Mouse (Mus musculus) heart, embryonic 14.5 days (tissue): Measurements from ENCODE around the gene Gm42715. TPM values are rescaled to one million over a fixed set of nuclear protein-coding genes. Genes with fewer than 3 reads are reported as not detected.
"Not testable (repeated sequence)": the region's sequence is repeated elsewhere in the genome, so short reads cannot be mapped to it uniquely, and the experiment has no call there.

ENCODE experiments used
- ATAC-seq: fragments of 200-750 bp; cut with Nextera tagmentation; 2 replicates; pipeline ENCODE4 v1.8.0; 2017; ENCODE audit warnings: low read depth, moderate TSS enrichment; ENCODE audit not compliant: insufficient number of reproducible peaks, insufficient read depth, low FRiP score
- H3K27ac ChIP-seq, 2 experiments: fragments of 200-500 bp in 1 of 2; fragments of 300-500 bp in 1 of 2; sonication (generic) in 1 of 2; replicated peaks in 1 of 2; 2 replicates each; pipeline ENCODE4 v1.5.1; 2012 to 2014; ENCODE audit warnings: low read depth in 2 of 2, low read length in 2 of 2, control low read depth in 1 of 2, mild to moderate bottlenecking in 1 of 2, mixed read lengths in 1 of 2; ENCODE audit not compliant: control insufficient read depth in 1 of 2, insufficient read depth in 1 of 2
- H3K27me3 ChIP-seq: fragments of 300-500 bp; sonication (generic); 2 replicates; pipeline ENCODE4 v1.6.1; 2014; ENCODE audit warnings: mild to moderate bottlenecking, low read length, control low read depth; ENCODE audit not compliant: control insufficient read depth, insufficient read depth
- H3K36me3 ChIP-seq: fragments of 300-500 bp; sonication (generic); 2 replicates; pipeline ENCODE4 v1.6.1; 2014; ENCODE audit warnings: mild to moderate bottlenecking, control low read depth, low read length, mixed read lengths; ENCODE audit not compliant: control insufficient read depth, insufficient read depth
- H3K4me1 ChIP-seq, 2 experiments: fragments of 200-500 bp in 1 of 2; fragments of 300-500 bp in 1 of 2; sonication (generic) in 1 of 2; 2 replicates each; pipeline ENCODE4 v1.6.1; 2012 to 2014; ENCODE audit warnings: low read length in 2 of 2, control low read depth in 1 of 2, mixed read lengths in 1 of 2; ENCODE audit not compliant: control insufficient read depth in 2 of 2, insufficient read depth in 2 of 2
- H3K4me2 ChIP-seq: fragments of 300-500 bp; sonication (generic); 2 replicates; pipeline ENCODE4 v1.6.1; 2014; ENCODE audit warnings: mild to moderate bottlenecking, low read length
- H3K4me3 ChIP-seq, 2 experiments: fragments of 200-500 bp in 1 of 2; fragments of 300-500 bp in 1 of 2; sonication (generic) in 1 of 2; 2 replicates each; pipeline ENCODE4 v1.5.1; 2012 to 2014; ENCODE audit warnings: low read length in 2 of 2, mild to moderate bottlenecking in 2 of 2, control low read depth in 1 of 2, low read depth in 1 of 2, moderate library complexity in 1 of 2; ENCODE audit not compliant: control insufficient read depth in 1 of 2, insufficient read depth in 1 of 2
- H3K9ac ChIP-seq: fragments of 300-500 bp; sonication (generic); 2 replicates; pipeline ENCODE4 v1.6.1; 2014; ENCODE audit warnings: mild to moderate bottlenecking, low read length
- H3K9me3 ChIP-seq: fragments of 300-500 bp; sonication (generic); 2 replicates; pipeline ENCODE4 v1.6.1; 2016; ENCODE audit warnings: low read length, control low read depth; ENCODE audit not compliant: control insufficient read depth
- WGBS: fragments of 180-500 bp; shearing (Covaris S2); extraction: QIAGEN DNeasy Blood & Tissue Kit; methylation state at CpG from one replicate; pipeline ENCODE4 v1.1.7; 2014; 5-methylcytosine and 5-hydroxymethylcytosine counted together
- polyA plus RNA-seq: library from polyadenylated mRNA; unstranded; fragments of >200 nt; fragmentation: Nextera tagmentation; extraction: Ambion mirVana; gene quantifications from 2 replicates; pipeline ENCODE4 v1.2.1, GENCODE M21; 2014

Gm42715 gene
- polyA plus RNA-seq, 1 experiment from 2014 or later: 11.3 TPM

DNA sequence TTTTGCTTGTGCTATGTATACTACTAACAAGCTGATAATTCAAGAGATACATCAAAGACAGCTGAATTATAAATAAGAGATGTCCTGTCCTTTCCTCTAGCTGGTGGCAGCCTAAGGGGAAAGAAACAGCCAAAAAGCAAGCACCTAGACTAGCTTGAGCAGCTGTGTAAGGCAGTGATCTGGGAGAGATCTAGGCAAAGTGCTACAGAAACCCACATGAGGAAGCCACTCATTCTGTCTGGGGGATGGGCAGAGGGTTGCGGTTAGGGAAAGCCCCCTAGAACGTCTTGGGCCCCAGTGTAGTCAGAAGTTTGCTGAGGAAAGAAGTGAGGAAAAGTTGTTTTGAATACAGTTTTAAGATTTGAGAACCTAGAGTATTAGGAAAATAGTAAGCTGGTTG, 39.1 kb upstream of the Gm42715 start:
- H3K36me3 ChIP-seq: peaks cover 66% of the 10 kb centered on the region
- H3K9me3 ChIP-seq: no peaks in the 10 kb centered on the region
- WGBS: 63% methylated on average over 2 of the region's 2 CpGs
- peak overlapping the region; percentile 97 for H3K9ac ChIP-seq
- H3K4me3 ChIP-seq: peak overlapping the region; percentile 99
- H3K4me2 ChIP-seq: peak overlapping the region; percentile 88
- H3K27ac ChIP-seq: no peak overlapping the region
- no peaks in the 10 kb centered on the region for H3K27me3 ChIP-seq
- ATAC-seq: no peak
- H3K4me1 ChIP-seq: peaks cover 3 to 22% of the 10 kb centered on the region in 2 experiments; a peak in 3 of 4 replicates

DNA sequence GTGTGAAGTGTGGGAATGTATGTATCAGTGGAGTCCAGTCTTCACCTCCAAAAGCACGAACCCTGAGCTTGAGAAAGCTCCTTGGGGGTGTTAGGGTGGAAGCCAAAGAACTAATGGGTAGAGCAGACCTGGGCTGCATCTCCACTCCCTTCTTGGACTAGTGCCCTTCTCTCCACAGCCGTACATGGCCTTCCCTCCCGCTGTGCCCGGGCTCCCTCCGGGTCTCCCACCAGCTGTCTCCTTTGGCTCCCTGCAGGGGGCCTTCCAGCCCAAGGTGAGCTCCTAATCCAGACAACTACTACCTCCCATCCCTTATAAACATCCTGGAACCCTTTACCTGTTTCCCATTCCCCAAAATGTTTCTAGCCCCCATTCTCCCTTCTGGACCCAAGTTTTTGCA, 34.0 kb upstream of the Gm42715 start:
- ATAC-seq: no peak
- H3K9ac ChIP-seq: no peak overlapping the region
- peaks cover 97% of the 10 kb centered on the region for H3K36me3 ChIP-seq
- 72% methylated on average over 5 of the region's 5 CpGs for WGBS
- H3K27ac ChIP-seq: no peak overlapping the region
- H3K9me3 ChIP-seq: no peaks in the 10 kb centered on the region
- no peak overlapping the region for H3K4me2 ChIP-seq
- H3K27me3 ChIP-seq: no peaks in the 10 kb centered on the region
- H3K4me1 ChIP-seq: peaks cover 0 to 5% of the 10 kb centered on the region in 2 experiments; a peak in 2 of 4 replicates
- H3K4me3 ChIP-seq: no peak overlapping the region

DNA sequence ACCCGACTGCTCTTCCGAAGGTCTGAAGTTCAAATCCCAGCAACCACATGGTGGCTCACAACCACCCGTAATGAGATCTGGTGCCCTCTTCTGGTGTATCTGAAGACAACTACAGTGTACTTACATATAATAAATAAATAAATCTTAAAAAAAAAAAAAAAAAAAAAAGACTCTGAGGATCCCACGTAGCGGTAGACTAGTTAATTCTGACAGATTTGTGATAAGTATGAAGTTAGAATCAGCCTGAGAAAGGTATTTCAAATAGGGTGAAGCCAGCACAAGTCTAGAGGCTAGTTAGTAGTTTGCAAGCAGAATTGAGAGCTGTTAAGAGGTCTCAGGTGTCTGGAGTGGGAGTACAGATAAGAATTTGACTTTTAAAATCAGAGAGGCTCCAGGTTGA, 31.0 kb upstream of the Gm42715 start:
- H3K27me3 ChIP-seq: not testable (repeated sequence)
- 83% methylated on average over 4 of the region's 5 CpGs for WGBS

DNA sequence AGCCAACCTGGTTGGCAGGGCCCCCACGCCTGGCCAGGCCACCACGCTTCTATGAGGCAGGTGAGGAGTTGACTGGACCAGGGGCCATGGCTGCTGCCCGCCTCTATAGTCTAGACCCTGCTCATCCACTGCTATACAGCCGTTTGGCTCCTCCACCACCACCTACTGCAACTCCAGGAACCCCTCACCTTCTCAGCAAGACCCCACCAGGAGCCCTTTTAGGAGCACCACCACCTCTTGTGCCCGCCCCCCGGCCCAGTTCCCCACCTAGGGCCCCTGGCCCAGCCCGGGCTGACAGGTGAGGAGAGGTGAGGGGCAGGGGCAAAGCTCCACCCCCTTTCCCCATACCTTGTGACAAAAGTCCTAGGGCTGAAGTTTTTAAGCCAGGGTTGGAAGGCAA, 29.4 kb upstream of the Gm42715 start:
- Histone ChIP-seq H3K27ac (no peak overlapping the region), H3K4me3 (no peak overlapping the region), H3K4me1 (peaks cover 0 to 8% of the 10 kb centered on the region in 2 experiments; a peak in 1 of 4 replicates), H3K9me3 (no peaks in the 10 kb centered on the region), H3K4me2 (no peak overlapping the region), H3K27me3 (no peaks in the 10 kb centered on the region), H3K9ac (no peak overlapping the region), H3K36me3 (peaks cover 72% of the 10 kb centered on the region)
- ATAC-seq: no peak
- 91% methylated on average over 7 of the region's 7 CpGs for WGBS

More for the DNA sequence above, 31.0 kb upstream of the Gm42715 start:
- not testable (repeated sequence) for H3K27ac ChIP-seq, ATAC-seq, H3K4me3 ChIP-seq, H3K9me3 ChIP-seq, H3K9ac ChIP-seq, H3K4me2 ChIP-seq, H3K4me1 ChIP-seq
- H3K36me3 ChIP-seq: peaks cover 89% of the 10 kb centered on the region

DNA sequence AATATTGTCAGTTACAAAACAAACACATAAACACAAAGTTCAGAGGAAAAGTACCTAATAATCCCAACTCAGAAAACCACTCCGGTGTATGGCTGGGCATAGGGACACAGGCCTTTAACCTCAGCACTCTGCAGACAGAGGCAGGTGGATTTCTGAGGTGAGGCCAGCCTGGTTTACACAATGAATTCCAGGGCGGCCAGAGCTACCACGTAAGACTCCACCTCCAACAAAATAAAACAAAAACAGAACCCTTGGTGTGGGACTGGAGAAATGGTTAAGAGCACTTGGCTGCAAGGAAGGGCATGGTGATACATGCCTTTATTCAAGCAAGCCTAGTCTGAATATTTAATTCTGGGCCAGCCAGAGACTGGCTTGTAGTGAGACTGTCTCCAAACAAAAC, 27.5 kb upstream of the Gm42715 start:
- no peak overlapping the region for H3K27ac ChIP-seq
- 88% methylated on average over 3 of the region's 3 CpGs for WGBS
- no peak overlapping the region for H3K4me2 ChIP-seq
- no peak overlapping the region for H3K9ac ChIP-seq
- H3K27me3 ChIP-seq: no peaks in the 10 kb centered on the region
- no peaks in the 10 kb centered on the region for H3K9me3 ChIP-seq
- no peak overlapping the region for H3K4me3 ChIP-seq
- H3K36me3 ChIP-seq: peaks cover 54% of the 10 kb centered on the region
- ATAC-seq: no peak
- peaks cover 0 to 12% of the 10 kb centered on the region in 2 experiments; a peak in 1 of 4 replicates for H3K4me1 ChIP-seq

DNA sequence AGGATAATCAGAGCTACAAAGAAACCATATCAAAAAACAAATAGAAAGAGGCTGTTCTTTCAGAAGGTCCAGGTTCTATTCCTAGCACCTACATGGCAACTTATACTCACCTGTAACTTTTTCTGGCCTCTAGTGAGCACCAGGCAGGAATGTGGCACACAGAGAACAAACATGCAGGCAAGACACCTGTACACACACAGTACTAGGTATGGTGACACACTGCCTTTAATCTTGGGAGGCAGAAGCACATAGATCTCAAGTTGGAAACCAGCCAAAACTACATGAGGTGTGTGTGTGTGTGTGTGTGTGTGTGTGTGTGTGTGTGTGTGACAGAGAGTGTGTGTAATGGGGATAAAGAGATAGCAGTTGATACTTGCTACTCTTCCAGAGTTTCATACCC, 24.7 kb upstream of the Gm42715 start:
- H3K4me2 ChIP-seq: no peak overlapping the region
- H3K4me3 ChIP-seq: no peak overlapping the region
- peaks cover 0 to 13% of the 10 kb centered on the region in 2 experiments; a peak in 1 of 4 replicates for H3K4me1 ChIP-seq
- no peak for ATAC-seq
- H3K9me3 ChIP-seq: no peaks in the 10 kb centered on the region
- no peak overlapping the region for H3K27ac ChIP-seq
- H3K36me3 ChIP-seq: peaks cover 28% of the 10 kb centered on the region
- H3K9ac ChIP-seq: no peak overlapping the region
- no peaks in the 10 kb centered on the region for H3K27me3 ChIP-seq

DNA sequence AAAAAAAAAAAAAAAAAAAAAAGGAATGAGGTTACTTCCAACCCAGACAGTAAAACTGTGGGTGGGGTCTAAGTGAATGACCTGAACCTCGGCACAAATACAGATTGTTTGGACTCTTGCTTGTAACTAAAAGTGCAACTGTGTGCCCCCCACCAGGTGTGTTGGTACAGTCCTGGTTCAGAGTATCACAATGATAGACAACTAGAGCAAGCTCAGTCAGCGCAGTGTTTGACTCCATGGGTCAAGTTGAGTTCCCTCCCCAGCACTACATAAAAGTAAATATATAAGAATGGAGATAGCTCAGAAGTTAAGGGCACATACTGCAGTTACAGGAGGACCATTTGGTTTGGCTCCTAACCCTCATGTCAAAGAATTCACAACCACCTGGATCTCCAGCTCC, 22.0 kb upstream of the Gm42715 start:
- ATAC-seq: no peak

DNA sequence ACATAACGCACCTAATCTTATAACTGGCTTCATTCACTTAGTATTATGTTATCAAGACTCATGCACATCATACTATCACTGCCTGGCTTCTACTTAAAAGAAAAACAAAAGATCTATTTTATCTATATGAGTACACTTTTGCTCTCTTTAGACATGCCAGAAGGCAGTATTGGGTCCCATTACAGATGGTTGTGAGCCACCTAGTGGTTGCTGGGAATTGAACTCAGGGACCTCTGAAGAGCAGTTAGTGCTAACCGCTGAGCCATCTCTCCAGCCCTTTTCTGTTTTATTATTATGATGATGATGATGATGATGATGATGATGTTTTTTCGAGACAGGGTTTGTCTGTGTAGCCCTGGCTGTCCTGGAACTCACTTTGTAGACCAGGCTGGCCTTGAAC, 21.0 kb upstream of the Gm42715 start:
- Histone ChIP-seq H3K27ac (no peak overlapping the region), H3K4me1 (peaks cover 0 to 13% of the 10 kb centered on the region in 2 experiments; a peak in 1 of 4 replicates), H3K4me2 (no peak overlapping the region), H3K4me3 (no peak overlapping the region), H3K27me3 (no peaks in the 10 kb centered on the region), H3K9me3 (no peaks in the 10 kb centered on the region), H3K9ac (no peak overlapping the region), H3K36me3 (no peaks in the 10 kb centered on the region)
- WGBS: 44% methylated on average over 3 of the region's 3 CpGs
- no peak for ATAC-seq

More for the DNA sequence above, 22.0 kb upstream of the Gm42715 start:
- H3K9me3 ChIP-seq: no peaks in the 10 kb centered on the region
- H3K4me1 ChIP-seq: peaks cover 0 to 13% of the 10 kb centered on the region in 2 experiments; a peak in 1 of 4 replicates
- H3K36me3 ChIP-seq: peaks cover under 1% of the 10 kb centered on the region; the same call in 1 of the 2 replicates
- 81% methylated on average over 2 of the region's 2 CpGs for WGBS
- no peak overlapping the region for H3K27ac ChIP-seq
- no peak overlapping the region for H3K4me3 ChIP-seq
- no peak overlapping the region for H3K9ac ChIP-seq
- H3K27me3 ChIP-seq: no peaks in the 10 kb centered on the region
- no peak overlapping the region for H3K4me2 ChIP-seq
